Mouse (Mus musculus): ENCODE data around the gene Naaa.

DNA sequence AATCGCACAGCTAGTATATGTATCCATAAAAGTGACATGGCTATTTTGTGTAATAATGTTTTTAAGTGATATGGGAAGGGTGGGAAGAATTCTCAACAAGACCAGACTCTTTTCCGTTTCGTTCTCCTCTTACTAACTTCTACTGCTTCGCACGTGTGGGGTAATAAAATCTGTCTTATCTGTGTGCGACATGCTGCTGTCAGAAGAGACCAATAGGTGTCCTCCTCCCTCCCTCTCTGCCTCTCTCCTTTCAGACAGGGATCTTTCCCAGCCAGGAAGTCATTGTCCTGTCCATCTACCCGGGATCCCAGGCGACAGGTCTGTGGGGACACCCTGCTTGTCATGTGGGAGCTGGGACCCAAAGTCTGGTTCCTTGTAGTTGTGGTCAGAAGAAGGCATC, 67.8 kb downstream of the Naaa start:
- TF ChIP-seq ZC3H11A (IDR thresholded peaks at IDR 0.05; ENCODE audit: low read depth, low read length), result no peak
- no peak for TF ChIP-seq POLR2AphosphoS2 (IDR thresholded peaks at IDR 0.05; ENCODE audit: low read depth, low read length)
- no peak for TF ChIP-seq ETS1 (conservative IDR thresholded peaks at IDR 0.05; ENCODE audit: low read depth, low read length)

All from CH12.LX (cell line).